Mouse (Mus musculus) liver, adult 2 months (tissue): ENCODE measurements around the gene Nadk. TPM values are rescaled to one million over a fixed set of nuclear protein-coding genes. Genes with fewer than 3 reads are reported as not detected.
A peak's percentile ranks its signal among the peaks of the same experiment; 100 is the strongest.

ENCODE experiments used
- DNase-seq: peaks from one replicate; pipeline ENCODE4 v3.0.0-alpha.2; 2011; ENCODE audit warnings: low read depth, low spot score; ENCODE audit errors: extremely low read depth
- H3K27ac ChIP-seq: fragments of 200-500 bp; replicated peaks from 2 replicates; pipeline ENCODE4 v1.5.1; 2012; ENCODE audit warnings: low read depth, mild to moderate bottlenecking, control low read depth, inconsistent platforms, low read length; ENCODE audit not compliant: insufficient read depth
- H3K27me3 ChIP-seq: fragments of 200-500 bp; 2 replicates; pipeline ENCODE4 v1.6.1; 2012; ENCODE audit warnings: mild to moderate bottlenecking, moderate library complexity, low read length, inconsistent platforms; ENCODE audit not compliant: control insufficient read depth, insufficient read depth
- H3K36me3 ChIP-seq: fragments of 200-500 bp; 2 replicates; pipeline ENCODE4 v1.6.1; 2012; ENCODE audit warnings: low read length, inconsistent platforms; ENCODE audit not compliant: control insufficient read depth, insufficient read depth
- H3K4me1 ChIP-seq: fragments of 200-500 bp; 2 replicates; pipeline ENCODE4 v1.6.1; 2011; ENCODE audit warnings: low read length; ENCODE audit not compliant: control insufficient read depth, insufficient read depth
- H3K4me3 ChIP-seq: fragments of 200-500 bp; 2 replicates; pipeline ENCODE4 v1.5.1; 2011; ENCODE audit warnings: low read depth, mild to moderate bottlenecking, control low read depth, low read length, moderate library complexity; ENCODE audit not compliant: insufficient read depth
- H3K79me2 ChIP-seq: fragments of 200-500 bp; 2 replicates; pipeline ENCODE4 v1.6.1; 2012; ENCODE audit warnings: inconsistent platforms, mild to moderate bottlenecking, low read length, moderate library complexity; ENCODE audit not compliant: control insufficient read depth, insufficient read depth
- H3K9ac ChIP-seq: fragments of 200-500 bp; 2 replicates; pipeline ENCODE4 v1.6.1; 2012; ENCODE audit warnings: low read depth, mild to moderate bottlenecking, control low read depth, inconsistent platforms, low read length
- CTCF ChIP-seq: fragments of 200-500 bp; IDR thresholded peaks from 2 replicates; pipeline ENCODE4 v1.5.1; 2011; ENCODE audit warnings: low read depth, low read length, control low read depth
- POLR2A ChIP-seq: fragments of 200-500 bp; IDR thresholded peaks from 2 replicates; pipeline ENCODE4 v1.6.1; 2011; ENCODE audit warnings: low read length, control low read depth; ENCODE audit not compliant: insufficient read depth; ENCODE audit errors: extremely low read depth
- WGBS: fragments of 180-500 bp; shearing (Covaris S2); methylation state at CpG from one replicate; pipeline ENCODE4 v1.1.7; 2018; 5-methylcytosine and 5-hydroxymethylcytosine counted together
- polyA plus RNA-seq: library from polyadenylated mRNA; depleted of rRNA; stranded (reverse); fragments of >200 nt; gene quantifications from 2 replicates; pipeline ENCODE4 v1.2.3, GENCODE M21; 2012
- total RNA-seq: library from RNA; depleted of rRNA; stranded (reverse); fragments of >200 nt; gene quantifications from 2 replicates; pipeline ENCODE4 v1.2.3, GENCODE M21; 2014

Nadk gene
- total and polyA plus RNA-seq, 2 experiments: 163 to 196 TPM

DNA sequence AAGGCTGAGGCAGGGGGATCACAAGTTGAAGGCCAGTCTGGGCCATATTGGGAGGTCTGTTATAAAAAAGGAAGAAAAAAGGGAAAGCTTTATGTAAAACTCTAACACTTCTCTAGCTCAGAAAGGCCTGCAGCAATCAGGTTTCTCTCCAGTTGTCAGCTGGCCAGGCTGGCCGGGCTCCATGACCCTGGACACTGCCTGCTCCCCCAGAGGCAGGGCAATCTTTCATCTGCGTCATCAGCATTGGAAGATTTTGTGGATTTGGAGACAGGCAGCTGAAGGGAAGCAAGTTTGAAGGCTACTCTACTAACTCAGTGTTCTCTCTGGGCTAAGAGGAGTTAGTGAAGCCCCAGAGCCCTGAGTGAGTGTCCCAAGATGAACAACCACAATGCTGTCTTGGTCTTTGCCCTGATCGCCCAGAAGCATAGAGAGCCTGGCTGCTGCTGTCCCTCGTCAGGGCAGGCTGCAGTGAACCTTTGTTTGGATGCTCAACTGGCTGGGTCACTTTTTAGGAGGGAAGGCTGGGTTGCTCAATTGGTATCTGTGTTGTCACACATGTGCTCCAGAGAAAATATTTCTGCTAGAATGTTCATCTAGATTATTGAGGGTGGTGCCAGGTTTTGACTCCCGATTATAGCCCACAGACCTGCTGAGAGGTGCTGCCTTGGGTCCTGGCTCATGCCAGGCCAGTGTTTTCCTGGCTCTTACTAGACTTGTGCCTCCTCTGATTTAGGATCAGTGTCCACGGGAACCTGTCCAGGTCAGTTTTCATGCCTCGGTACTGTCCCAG lies 16.4 kb downstream of the Nadk start:
- peaks cover 18% of the 10 kb centered on the region for H3K36me3 ChIP-seq
- H3K79me2 ChIP-seq: peaks cover 11% of the 10 kb centered on the region; the same call in 1 of the 2 replicates
- peak overlapping the region; percentile 89 for H3K27ac ChIP-seq
- WGBS: 18% methylated on average over 7 of the region's 7 CpGs
- DNase-seq: peak; percentile 91
- no peak for TF ChIP-seq CTCF
- TF ChIP-seq POLR2A: no peak
- no peaks in the 10 kb centered on the region for H3K27me3 ChIP-seq
- H3K4me1 ChIP-seq: peaks cover 35% of the 10 kb centered on the region
- no peak overlapping the region for H3K4me3 ChIP-seq
- peak overlapping the region; percentile 39 for H3K9ac ChIP-seq

DNA sequence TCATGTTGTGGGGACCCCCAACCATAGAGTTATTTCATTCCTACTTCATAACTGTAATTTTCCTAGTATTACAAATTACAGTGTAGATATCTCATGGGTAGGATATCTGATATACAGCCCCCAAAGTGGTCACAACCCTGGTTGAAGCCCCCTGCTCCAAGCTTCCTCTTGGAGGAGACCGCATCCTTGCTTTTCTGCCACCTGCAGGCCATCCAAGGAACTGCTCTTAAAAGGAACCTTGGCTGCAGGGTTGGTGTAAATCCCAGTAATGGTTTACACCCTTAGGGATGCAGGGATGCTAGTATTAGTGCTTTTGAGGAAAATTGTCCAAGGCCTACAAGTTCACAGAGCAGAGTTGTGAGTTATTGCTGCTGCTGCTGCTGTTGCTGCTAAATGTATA lies 18.2 kb downstream of the Nadk start:
- no peaks in the 10 kb centered on the region for H3K27me3 ChIP-seq
- H3K4me1 ChIP-seq: peaks cover 24% of the 10 kb centered on the region
- no peak for DNase-seq
- H3K27ac ChIP-seq: no peak overlapping the region
- peaks cover 35% of the 10 kb centered on the region for H3K36me3 ChIP-seq
- no peak overlapping the region for H3K9ac ChIP-seq
- H3K4me3 ChIP-seq: no peak overlapping the region
- TF ChIP-seq POLR2A: no peak
- peak; percentile 72 for TF ChIP-seq CTCF
- 58% methylated on average over 1 of the region's 1 CpGs for WGBS
- peaks cover 4% of the 10 kb centered on the region; the same call in 1 of the 2 replicates for H3K79me2 ChIP-seq

DNA sequence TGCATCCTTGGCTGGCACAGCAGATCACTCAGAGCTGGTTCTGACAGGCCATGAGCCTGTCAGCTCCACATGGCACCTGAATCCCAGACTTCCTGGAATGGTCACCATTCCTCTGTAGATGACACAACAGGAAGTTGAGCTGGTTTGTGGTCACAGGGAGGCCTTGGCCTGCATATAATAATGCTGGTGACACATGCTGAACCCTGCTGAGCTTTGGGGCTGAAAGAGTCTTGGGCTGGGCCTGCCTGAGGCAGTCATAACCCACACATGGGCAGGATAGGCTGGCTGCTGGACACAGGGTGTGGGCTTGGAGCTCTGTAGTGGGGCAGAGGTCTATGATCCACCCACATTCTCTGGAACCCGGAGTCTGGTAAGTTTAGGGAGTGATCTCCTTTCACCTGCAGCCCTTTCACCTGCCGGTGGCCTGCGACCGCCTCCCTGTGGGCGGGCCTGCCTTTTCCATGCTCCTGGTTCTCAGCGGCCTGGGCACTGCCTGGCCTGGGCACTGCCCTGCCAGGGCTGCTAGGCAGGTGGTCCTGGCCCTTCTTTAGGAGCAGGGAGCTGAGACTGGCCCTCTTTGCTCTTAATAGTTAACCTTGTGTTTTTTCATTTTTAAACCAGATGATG lies 20.2 kb downstream of the Nadk start:
- H3K36me3 ChIP-seq: peaks cover 47% of the 10 kb centered on the region
- TF ChIP-seq CTCF (no peak), POLR2A (no peak)
- H3K4me3 ChIP-seq: no peak overlapping the region
- H3K27me3 ChIP-seq: no peaks in the 10 kb centered on the region
- H3K4me1 ChIP-seq: peaks cover 19% of the 10 kb centered on the region
- WGBS: 70% methylated on average over 6 of the region's 6 CpGs
- H3K27ac ChIP-seq: no peak overlapping the region
- peaks cover 4% of the 10 kb centered on the region; the same call in 1 of the 2 replicates for H3K79me2 ChIP-seq
- DNase-seq: peak; percentile 52
- no peak overlapping the region for H3K9ac ChIP-seq

DNA sequence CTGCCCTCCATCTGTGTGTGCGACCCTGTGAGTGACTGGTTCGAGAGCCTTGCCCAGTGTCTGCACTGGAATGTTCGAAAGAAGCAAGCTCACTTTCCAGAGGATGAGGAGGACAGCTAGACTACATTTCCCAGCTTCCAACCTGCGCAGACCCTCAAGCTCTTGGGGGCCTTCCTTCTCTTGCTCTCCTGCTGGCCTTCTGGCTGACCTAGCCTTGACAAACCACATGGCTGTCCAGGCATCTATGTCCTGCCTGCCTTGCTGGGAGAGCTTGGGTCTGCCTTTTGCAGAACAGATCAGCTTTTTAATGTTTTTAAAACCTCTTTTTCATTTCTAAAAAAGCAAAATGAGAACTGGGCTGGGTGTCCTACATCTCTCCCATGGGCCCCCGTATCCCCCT lies 27.2 kb downstream of the Nadk start:
- Histone ChIP-seq H3K4me3 (no peak overlapping the region), H3K79me2 (no peaks in the 10 kb centered on the region), H3K4me1 (peaks cover 3% of the 10 kb centered on the region), H3K9ac (no peak overlapping the region), H3K27ac (no peak overlapping the region), H3K27me3 (no peaks in the 10 kb centered on the region), H3K36me3 (peaks cover 44% of the 10 kb centered on the region)
- no peak for DNase-seq
- WGBS: 97% methylated on average over 5 of the region's 5 CpGs
- TF ChIP-seq POLR2A (no peak), CTCF (no peak)

DNA sequence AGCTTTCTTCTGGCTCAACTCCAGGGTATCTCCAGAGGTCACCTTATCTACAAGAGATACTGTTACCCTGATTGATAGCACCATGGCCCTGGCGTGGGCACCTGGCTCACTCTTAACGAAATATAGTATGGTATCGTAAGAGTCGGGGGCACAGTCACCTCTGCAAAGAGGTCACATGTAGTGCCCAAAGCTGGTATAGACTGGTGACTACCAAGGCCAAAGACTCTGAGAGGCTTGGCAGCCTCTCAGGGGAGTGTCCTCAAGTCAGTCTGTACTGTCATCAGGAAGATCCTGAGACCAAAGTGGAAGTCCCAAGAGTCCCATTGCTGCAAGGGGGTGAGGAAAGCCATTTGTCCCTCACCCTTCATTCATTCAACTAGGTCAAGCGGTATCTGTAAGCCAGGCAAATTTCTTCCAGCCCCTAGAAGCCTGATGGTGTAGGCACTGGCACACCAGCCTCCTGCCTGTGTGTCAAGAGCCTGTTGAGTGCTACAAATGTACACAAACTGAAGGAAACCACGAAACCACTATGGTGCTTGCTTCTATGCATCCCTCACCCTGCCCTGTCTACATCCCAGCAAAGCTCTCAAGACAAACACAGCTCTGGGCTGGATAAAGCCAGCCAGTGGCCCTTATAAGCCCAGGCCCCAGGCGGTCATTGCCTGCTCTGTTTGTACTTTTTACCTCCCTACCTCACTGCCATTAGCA lies 29.0 kb downstream of the Nadk start:
- peak; percentile 36 for DNase-seq
- Histone ChIP-seq H3K4me1 (peaks cover 3% of the 10 kb centered on the region), H3K4me3 (no peak overlapping the region), H3K36me3 (peaks cover 32% of the 10 kb centered on the region), H3K27me3 (no peaks in the 10 kb centered on the region), H3K9ac (no peak overlapping the region), H3K79me2 (no peaks in the 10 kb centered on the region), H3K27ac (no peak overlapping the region)
- WGBS: 80% methylated on average over 7 of the region's 7 CpGs
- no peak for TF ChIP-seq POLR2A
- no peak for TF ChIP-seq CTCF
